In the genomic region with DNA sequence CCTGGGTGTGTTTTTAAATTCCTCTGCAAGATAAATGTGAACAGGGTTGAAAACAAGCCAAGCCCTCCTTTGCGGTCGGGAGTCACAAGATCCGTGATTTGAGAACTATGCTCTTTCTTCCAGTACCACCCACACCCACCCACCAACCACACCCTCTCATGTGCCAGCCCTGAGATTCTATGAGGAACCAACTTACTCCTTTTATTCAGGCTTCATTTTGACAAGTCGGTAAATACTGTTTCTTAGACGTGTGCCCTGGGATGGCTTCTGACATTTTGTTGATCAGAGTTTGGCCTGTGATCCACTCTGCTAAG, we compare ENCODE assay signal across 11 mouse cellular contexts.
DNase-seq lines count a peak whose midpoint lies in the region; ATAC-seq and TF ChIP-seq lines count a peak whose summit lies in the region.
"Had no signal": no experiment of that assay in that cellular context is flagged by ENCODE, and none has a peak within 500 bp of the region (broad histone marks: within the 10 kb centered on the region; RNA-seq: fewer than 3 reads in every experiment).

No protein-coding gene starts in this region.

- H3K4me3 ChIP-seq in stomach, postnatal 0 days (ENCODE audit: low read depth, low read length), result no peak overlapping the region
- no peak overlapping the region for H3K4me3 ChIP-seq in layer of hippocampus, adult 2 months
- H3K4me3 ChIP-seq: hindbrain, embryonic 15.5 days; midbrain, embryonic 12.5 days had no signal

- ATAC-seq in common myeloid progenitor, adult 5-6 weeks (replicated peaks; ENCODE audit: low read depth, poor library complexity, severe bottlenecking), result peak; percentile 58
- peak; percentile 67; the same call in 1 of the 2 replicates for ATAC-seq in stomach, postnatal 0 days (ENCODE audit: low FRiP score, low TSS enrichment)
- ATAC-seq: forebrain, embryonic 16.5 days had no signal

- no peaks in the 10 kb centered on the region for H3K9me3 ChIP-seq in stomach, postnatal 0 days (ENCODE audit: control insufficient read depth, low read length)
- H3K9me3 ChIP-seq: hindbrain, embryonic 15.5 days; midbrain, embryonic 12.5 days had no signal

- no peak overlapping the region for H3K27ac ChIP-seq in stomach, postnatal 0 days (replicated peaks)
- no peak overlapping the region for H3K27ac ChIP-seq in layer of hippocampus, adult 2 months
- H3K27ac ChIP-seq: hindbrain, embryonic 15.5 days had no signal

- no peaks in the 10 kb centered on the region; the same call in 1 of the 2 replicates for H3K4me1 ChIP-seq in stomach, postnatal 0 days (replicated peaks; ENCODE audit: control insufficient read depth, insufficient read depth)

- H3K27me3 ChIP-seq in stomach, postnatal 0 days (ENCODE audit: control insufficient read depth, insufficient read depth, low read length), result no peaks in the 10 kb centered on the region
- H3K27me3 ChIP-seq: hindbrain, embryonic 15.5 days; midbrain, embryonic 12.5 days had no signal

- H3K9ac ChIP-seq in stomach, postnatal 0 days (ENCODE audit: low read length), result no peak overlapping the region
- H3K9ac ChIP-seq: hindbrain, embryonic 15.5 days; midbrain, embryonic 12.5 days had no signal

- H3K4me2 ChIP-seq in stomach, postnatal 0 days (replicated peaks; ENCODE audit: low read depth), result no peak overlapping the region; the same call in 1 of the 2 replicates
- H3K4me2 ChIP-seq: hindbrain, embryonic 15.5 days; midbrain, embryonic 12.5 days had no signal

- no peak for TF ChIP-seq CTCF in stomach, postnatal 0 days (IDR thresholded peaks at IDR 0.05; ENCODE audit: low read depth)
- no peak for TF ChIP-seq CTCF in layer of hippocampus, adult 2 months (conservative IDR thresholded peaks at IDR 0.05)

- WGBS in stomach, postnatal 0 days, result 39% methylated on average over 5 of the region's 5 CpGs

- H3K36me3 ChIP-seq in stomach, postnatal 0 days (ENCODE audit: control insufficient read depth, insufficient read depth, low read length), result no peaks in the 10 kb centered on the region
- H3K36me3 ChIP-seq: hindbrain, embryonic 15.5 days; midbrain, embryonic 12.5 days had no signal

- peak; percentile 42 for DNase-seq in ovary, adult 18-20 months (ENCODE audit: low spot score)
- no peak for DNase-seq in ovary, postnatal 10 days (ENCODE audit: low spot score)
- peak; percentile 38 for DNase-seq in lung, postnatal 10 days
- DNase-seq in stomach, postnatal 0 days (ENCODE audit: low spot score), result peak; percentile 50
- DNase-seq in layer of hippocampus, adult 2 months (ENCODE audit: low spot score in 2 of 2), result no peak
- no peak for DNase-seq in cerebellum, adult 9-10 months
- DNase-seq: kidney, postnatal 36 days had no signal

- no peak for TF ChIP-seq EP300 in stomach, postnatal 0 days (optimal IDR thresholded peaks at IDR 0.05)

Comparison
In these comparisons a context has a peak if more than half of its experiments do, and no peak if none do; other contexts are left out.
1. DNase-seq: peak in ovary, adult 18-20 months (single experiment), lung, postnatal 10 days (single experiment) and stomach, postnatal 0 days (single experiment); none in ovary, postnatal 10 days (single experiment), layer of hippocampus, adult 2 months (0 of 2) and cerebellum, adult 9-10 months (single experiment).